Mouse (Mus musculus) E14TG2a.4 (cell line): ENCODE results near the gene Slc5a10.
A peak's percentile ranks its signal among the peaks of the same experiment; 100 is the strongest.

Experiments
- H3K27me3 ChIP-seq: 2 replicates; pipeline ENCODE4 v1.6.1; 2014; ENCODE audit warnings: low read length, control low read depth; ENCODE audit not compliant: insufficient read depth
- H3K36me3 ChIP-seq: 2 replicates; pipeline ENCODE4 v1.6.1; 2014; ENCODE audit warnings: low read length, control low read depth; ENCODE audit not compliant: insufficient read depth
- H3K4me1 ChIP-seq: replicated peaks from 2 replicates; pipeline ENCODE4 v1.6.1; 2014; ENCODE audit warnings: low read depth, low read length, control low read depth
- H3K4me3 ChIP-seq: replicated peaks from 2 replicates; pipeline ENCODE4 v1.5.1; 2014; ENCODE audit warnings: mild to moderate bottlenecking, low read length
- H3K9me3 ChIP-seq: 2 replicates; pipeline ENCODE4 v1.6.1; 2014; ENCODE audit warnings: low read length, control low read depth
- CTCF ChIP-seq: conservative IDR thresholded peaks from 2 replicates; pipeline ENCODE4 v1.5.1; 2014; ENCODE audit warnings: low read length
- NANOG ChIP-seq: IDR thresholded peaks from 2 replicates; pipeline ENCODE4 v1.6.1; 2014; ENCODE audit warnings: borderline replicate concordance, low read length, mixed read lengths
- POU5F1 ChIP-seq: IDR thresholded peaks from 2 replicates; pipeline ENCODE4 v1.6.1; 2014; ENCODE audit warnings: low read length, borderline replicate concordance

The Slc5a10 gene

DNA sequence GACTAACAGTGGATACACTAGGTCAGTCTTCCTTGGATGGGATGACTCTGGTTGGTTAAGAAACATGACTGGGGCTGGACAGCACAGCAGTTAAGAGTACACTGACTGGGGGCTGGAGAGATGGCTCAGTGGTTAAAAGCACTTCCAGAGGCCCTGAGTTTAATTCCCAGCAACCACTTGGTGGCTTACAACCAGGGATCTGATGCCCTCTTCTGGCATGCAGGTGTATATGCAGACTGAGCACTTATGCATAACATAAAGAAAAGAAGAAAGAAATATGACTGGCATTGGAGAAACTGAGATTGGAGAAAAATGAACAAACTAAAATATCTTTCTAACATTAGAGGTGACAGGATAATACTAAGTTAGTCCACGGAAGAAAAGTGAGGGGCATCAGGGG is 19.9 kb upstream of the Slc5a10 start:
- no peaks in the 10 kb centered on the region; the same call in 1 of the 2 replicates for H3K4me1 ChIP-seq
- TF ChIP-seq POU5F1 (no peak), NANOG (no peak), CTCF (peak; percentile 53)
- H3K36me3 ChIP-seq, result peaks cover 95% of the 10 kb centered on the region
- no peaks in the 10 kb centered on the region for H3K27me3 ChIP-seq
- H3K4me3 ChIP-seq, result no peak overlapping the region
- no peaks in the 10 kb centered on the region for H3K9me3 ChIP-seq

DNA sequence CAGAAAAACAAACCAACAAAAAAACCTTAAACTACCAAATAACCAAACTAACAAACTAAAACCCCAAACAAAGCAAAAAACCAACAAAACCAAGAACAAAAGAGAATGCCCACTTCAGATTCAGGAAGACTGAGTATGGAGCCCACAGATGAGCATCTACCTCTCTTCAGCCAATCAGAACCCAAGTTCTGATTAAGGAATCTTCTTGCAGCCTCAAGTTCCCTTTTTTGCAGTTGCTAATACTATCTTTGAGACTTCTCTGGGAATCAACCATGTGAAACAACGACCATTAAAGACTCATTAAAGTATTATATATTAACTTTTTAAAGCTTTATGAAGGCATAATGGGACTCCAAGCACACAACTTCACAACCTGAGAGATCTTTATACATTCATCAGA is 16.7 kb upstream of the Slc5a10 start:
- Histone ChIP-seq H3K27me3 (no peaks in the 10 kb centered on the region), H3K9me3 (no peaks in the 10 kb centered on the region), H3K4me3 (no peak overlapping the region), H3K4me1 (peaks cover 9% of the 10 kb centered on the region), H3K36me3 (peaks cover 95% of the 10 kb centered on the region)
- no peak for TF ChIP-seq CTCF
- TF ChIP-seq POU5F1, result no peak
- TF ChIP-seq NANOG, result no peak

DNA sequence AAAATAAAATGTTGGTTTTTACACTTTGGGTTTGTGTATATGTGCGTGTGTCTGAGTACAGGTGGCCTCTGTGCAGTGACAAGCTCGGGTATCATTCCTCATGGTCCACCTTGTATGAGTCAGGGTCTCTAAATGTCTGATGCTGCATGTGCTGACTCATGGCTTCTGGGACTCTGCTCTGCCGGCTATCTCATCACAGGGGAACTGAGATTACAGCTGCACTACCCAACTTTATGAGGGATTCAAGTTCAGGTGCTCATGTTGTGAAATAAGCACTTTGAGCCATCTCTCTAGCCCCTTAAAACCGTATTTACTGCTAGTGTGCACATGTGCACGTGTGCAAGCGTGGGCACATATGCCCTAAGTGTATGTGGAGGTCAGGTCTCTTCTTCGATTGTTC is 12.0 kb upstream of the Slc5a10 start:
- Histone ChIP-seq H3K36me3 (peaks cover 97% of the 10 kb centered on the region), H3K4me1 (peaks cover 9% of the 10 kb centered on the region), H3K4me3 (no peak overlapping the region), H3K27me3 (no peaks in the 10 kb centered on the region), H3K9me3 (no peaks in the 10 kb centered on the region)
- TF ChIP-seq NANOG (no peak), CTCF (no peak), POU5F1 (no peak)

DNA sequence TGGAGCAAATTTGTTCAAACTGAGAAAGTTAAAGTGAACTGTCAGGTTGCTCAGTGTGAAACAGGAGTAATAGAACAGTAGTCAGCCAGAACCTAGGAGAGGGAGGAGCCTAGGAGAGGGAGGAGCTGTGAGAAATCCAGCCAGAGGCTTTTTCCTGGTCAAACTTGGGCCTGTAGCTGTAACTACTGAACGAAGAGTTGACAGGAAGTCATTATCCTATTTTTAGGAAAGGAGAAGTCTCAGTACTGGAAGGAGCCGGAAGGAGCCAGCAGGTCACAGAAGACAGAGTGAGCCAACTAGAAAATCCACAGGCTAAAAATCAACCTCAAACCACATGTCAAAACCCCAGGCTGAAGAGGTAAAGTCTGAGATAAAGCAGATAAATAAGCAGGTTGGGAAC is 7.4 kb upstream of the Slc5a10 start:
- Histone ChIP-seq H3K27me3 (no peaks in the 10 kb centered on the region), H3K9me3 (no peaks in the 10 kb centered on the region), H3K4me3 (no peak overlapping the region), H3K4me1 (no peaks in the 10 kb centered on the region), H3K36me3 (peaks cover 67% of the 10 kb centered on the region)
- no peak for TF ChIP-seq CTCF

DNA sequence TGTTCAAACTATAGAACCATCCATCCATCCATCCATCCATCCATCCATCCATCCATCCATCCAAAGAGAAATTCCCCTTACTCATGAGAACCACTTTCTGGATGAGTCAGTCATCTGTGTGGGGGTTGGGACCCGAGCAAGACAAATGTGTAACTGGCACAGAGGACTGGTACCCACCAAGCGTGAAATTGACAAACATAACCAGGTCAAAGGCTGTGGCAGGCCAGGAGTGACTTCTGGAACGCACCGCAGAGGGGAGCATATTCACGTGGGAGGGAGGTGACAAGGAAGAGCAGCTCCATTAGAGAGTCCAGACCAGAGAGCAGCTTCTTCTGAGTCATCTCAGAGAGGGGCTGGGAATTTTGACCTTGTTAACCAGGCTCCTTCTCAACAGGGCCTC is 1.5 kb upstream of the Slc5a10 start:
- H3K4me1 ChIP-seq, result no peaks in the 10 kb centered on the region
- TF ChIP-seq NANOG (no peak), CTCF (no peak), POU5F1 (no peak)
- H3K27me3 ChIP-seq, result no peaks in the 10 kb centered on the region
- H3K9me3 ChIP-seq, result no peaks in the 10 kb centered on the region
- H3K36me3 ChIP-seq, result peaks cover 10% of the 10 kb centered on the region
- no peak overlapping the region for H3K4me3 ChIP-seq

GRCm38 (mm10) chr11:61719826-61720225 is 800 bp downstream of the Slc5a10 start:
- no peaks in the 10 kb centered on the region for H3K9me3 ChIP-seq
- H3K4me1 ChIP-seq, result no peaks in the 10 kb centered on the region
- H3K27me3 ChIP-seq, result no peaks in the 10 kb centered on the region
- TF ChIP-seq POU5F1 (no peak), NANOG (no peak), CTCF (no peak)
- no peaks in the 10 kb centered on the region for H3K36me3 ChIP-seq
- no peak overlapping the region for H3K4me3 ChIP-seq

GRCm38 (mm10) chr11:61719387-61719786 is 1.2 kb downstream of the Slc5a10 start:
- Histone ChIP-seq H3K9me3 (no peaks in the 10 kb centered on the region), H3K4me3 (no peak overlapping the region), H3K27me3 (no peaks in the 10 kb centered on the region; the same call in 1 of the 2 replicates), H3K4me1 (peaks cover 1% of the 10 kb centered on the region; the same call in 1 of the 2 replicates), H3K36me3 (no peaks in the 10 kb centered on the region)
- no peak for TF ChIP-seq CTCF
- no peak for TF ChIP-seq POU5F1
- no peak for TF ChIP-seq NANOG

DNA sequence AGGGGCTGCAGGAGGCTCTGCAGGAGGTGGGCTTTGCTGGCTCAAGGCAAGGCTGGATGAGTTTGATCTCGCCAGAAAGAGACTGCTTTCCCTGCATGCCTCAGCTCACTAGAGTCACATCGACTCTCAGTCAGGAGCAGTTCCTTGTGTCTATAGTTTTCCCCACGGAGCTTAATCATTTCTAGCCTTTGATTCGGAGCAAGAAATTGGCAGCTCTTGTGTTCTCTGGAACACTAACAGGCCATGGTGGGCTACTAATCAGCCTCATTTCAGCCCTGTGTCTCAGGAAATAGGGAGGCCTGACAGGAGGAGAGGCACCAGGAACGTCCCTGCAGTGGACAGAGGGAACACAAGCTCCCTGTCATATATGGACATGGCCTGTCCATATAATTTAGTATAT is 2.6 kb downstream of the Slc5a10 start:
- peaks cover 15% of the 10 kb centered on the region for H3K4me1 ChIP-seq
- TF ChIP-seq POU5F1, result no peak
- no peaks in the 10 kb centered on the region for H3K36me3 ChIP-seq
- H3K4me3 ChIP-seq, result no peak overlapping the region
- H3K27me3 ChIP-seq, result peaks cover 10% of the 10 kb centered on the region
- no peaks in the 10 kb centered on the region for H3K9me3 ChIP-seq

- no peaks in the 10 kb centered on the region for H3K36me3 ChIP-seq
- H3K27me3 ChIP-seq, result peaks cover 38% of the 10 kb centered on the region
- H3K4me3 ChIP-seq, result no peak overlapping the region
- no peaks in the 10 kb centered on the region for H3K9me3 ChIP-seq
- peaks cover 21% of the 10 kb centered on the region for H3K4me1 ChIP-seq
- TF ChIP-seq CTCF (no peak), NANOG (no peak), POU5F1 (no peak)
Observed at GRCm38 (mm10) chr11:61715130-61715529, 5.5 kb downstream of the Slc5a10 start.
